In the genomic region with DNA sequence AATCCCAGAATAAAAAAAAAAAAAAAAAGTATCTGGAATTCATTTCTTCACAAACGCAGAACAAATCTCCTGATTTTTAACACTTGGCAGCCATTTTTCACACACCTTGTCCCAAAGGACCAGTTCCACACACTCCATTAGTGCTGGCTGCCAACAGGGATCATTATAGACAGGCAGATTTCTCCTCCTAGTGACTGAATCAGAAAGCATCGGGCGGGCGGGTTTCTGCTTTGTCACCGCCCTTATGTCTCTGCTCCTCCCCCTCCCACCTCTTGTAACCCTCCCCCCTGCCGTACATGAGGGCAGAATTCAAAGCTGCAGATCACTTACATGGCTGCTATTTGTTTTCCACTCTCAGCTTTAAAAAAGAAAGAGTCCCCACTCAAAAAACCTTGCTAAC, we compare ENCODE assay signal across 11 mouse cellular contexts.
A peak's percentile ranks its signal among the peaks of the same experiment; 100 is the strongest.
DNase-seq lines count a peak whose midpoint lies in the region; ATAC-seq and TF ChIP-seq lines count a peak whose summit lies in the region.
"Had no signal": no experiment of that assay in that cellular context is flagged by ENCODE, and none has a peak within 500 bp of the region (broad histone marks: within the 10 kb centered on the region; RNA-seq: fewer than 3 reads in every experiment).

No protein-coding gene starts in this region.

- no peak for TF ChIP-seq POLR2A in liver, adult 2 months (IDR thresholded peaks at IDR 0.05; ENCODE audit: extremely low read depth, insufficient read depth, low read length)

- no peak for TF ChIP-seq CTCF in liver, adult 2 months (IDR thresholded peaks at IDR 0.05; ENCODE audit: low read depth, low read length)
- no peak for TF ChIP-seq CTCF in liver, postnatal 0 days (IDR thresholded peaks at IDR 0.05; ENCODE audit: low read depth)

- H3K4me2 ChIP-seq in liver, postnatal 0 days (ENCODE audit: low read depth, low read length) = no peak overlapping the region
- no peak overlapping the region for H3K4me2 ChIP-seq in hindbrain, embryonic 13.5 days
- H3K4me2 ChIP-seq in neural tube, embryonic 12.5 days (replicated peaks) = 0 out of 2 replicates have a peak overlapping the region, but pooled peaks have one; percentile 4
- H3K4me2 ChIP-seq: liver, embryonic 15.5 days had no signal

- peak; percentile 58 for DNase-seq in liver, adult 2 months (ENCODE audit: extremely low read depth, low read depth, low spot score)
- DNase-seq in liver, postnatal 0 days = no peak
- DNase-seq in embryonic facial prominence, embryonic 10.5 days (ENCODE audit: low spot score) = peak; percentile 59
- no peak for DNase-seq in spleen, adult 18-20 months
- no peak for DNase-seq in frontal cortex, postnatal 25 days (ENCODE audit: low spot score in 2 of 2)
- DNase-seq in left cerebral cortex, postnatal 14 days (ENCODE audit: low spot score in 2 of 2) = no peak
- DNase-seq: gastrocnemius, postnatal 25 days; thymus, adult 18-20 months had no signal

- intact Hi-C loops in left cerebral cortex, postnatal 14 days (cut with DNase I) = no loop called here

- H3K36me3 ChIP-seq in liver, adult 2 months (ENCODE audit: control insufficient read depth, insufficient read depth, low read length) = no peaks in the 10 kb centered on the region
- H3K36me3 ChIP-seq in liver, postnatal 0 days (replicated peaks; ENCODE audit: insufficient read depth, low read length) = no peaks in the 10 kb centered on the region
- H3K36me3 ChIP-seq in embryonic facial prominence, embryonic 10.5 days (replicated peaks) = no peaks in the 10 kb centered on the region
- H3K36me3 ChIP-seq in hindbrain, embryonic 13.5 days = no peaks in the 10 kb centered on the region
- no peaks in the 10 kb centered on the region for H3K36me3 ChIP-seq in neural tube, embryonic 12.5 days
- H3K36me3 ChIP-seq: liver, embryonic 15.5 days had no signal

- H3K4me3 ChIP-seq in liver, adult 2 months (ENCODE audit: insufficient read depth, low read depth, low read length) = no peak overlapping the region
- H3K4me3 ChIP-seq in liver, postnatal 0 days (ENCODE audit: low read depth, low read length) = no peak overlapping the region
- no peak overlapping the region for H3K4me3 ChIP-seq in embryonic facial prominence, embryonic 10.5 days
- no peak overlapping the region for H3K4me3 ChIP-seq in hindbrain, embryonic 13.5 days
- H3K4me3 ChIP-seq in neural tube, embryonic 12.5 days = no peak overlapping the region
- H3K4me3 ChIP-seq: liver, embryonic 15.5 days had no signal

- 7% methylated on average over 6 of the region's 6 CpGs for WGBS in liver, adult 2 months
- 12% methylated on average over 6 of the region's 6 CpGs for WGBS in liver, postnatal 0 days (ENCODE audit: insufficient replicate concordance)
- WGBS in embryonic facial prominence, embryonic 10.5 days = 7% methylated on average over 6 of the region's 6 CpGs
- 4% methylated on average over 6 of the region's 6 CpGs for WGBS in hindbrain, embryonic 13.5 days
- 2% methylated on average over 6 of the region's 6 CpGs for WGBS in neural tube, embryonic 12.5 days

- H3K9me3 ChIP-seq in liver, postnatal 0 days (ENCODE audit: low read length) = no peaks in the 10 kb centered on the region
- H3K9me3 ChIP-seq in embryonic facial prominence, embryonic 10.5 days = no peaks in the 10 kb centered on the region
- H3K9me3 ChIP-seq in hindbrain, embryonic 13.5 days = no peaks in the 10 kb centered on the region
- no peaks in the 10 kb centered on the region for H3K9me3 ChIP-seq in neural tube, embryonic 12.5 days
- H3K9me3 ChIP-seq: liver, embryonic 15.5 days had no signal

- no peak overlapping the region for H3K9ac ChIP-seq in liver, adult 2 months (ENCODE audit: low read depth, low read length)
- H3K9ac ChIP-seq in liver, postnatal 0 days (replicated peaks) = no peak overlapping the region
- H3K9ac ChIP-seq in hindbrain, embryonic 13.5 days = no peak overlapping the region; the same call in 1 of the 2 replicates
- H3K9ac ChIP-seq in neural tube, embryonic 12.5 days = no peak overlapping the region
- H3K9ac ChIP-seq: liver, embryonic 15.5 days had no signal

- peaks cover 3% of the 10 kb centered on the region; the same call in 1 of the 2 replicates for H3K27me3 ChIP-seq in liver, adult 2 months (ENCODE audit: control insufficient read depth, insufficient read depth, low read length)
- no peaks in the 10 kb centered on the region for H3K27me3 ChIP-seq in liver, postnatal 0 days (ENCODE audit: insufficient read depth, low read length)
- no peaks in the 10 kb centered on the region for H3K27me3 ChIP-seq in embryonic facial prominence, embryonic 10.5 days (replicated peaks; ENCODE audit: low read depth, poor library complexity, severe bottlenecking)
- H3K27me3 ChIP-seq in hindbrain, embryonic 13.5 days = peaks cover 5% of the 10 kb centered on the region; the same call in 1 of the 2 replicates
- H3K27me3 ChIP-seq in neural tube, embryonic 12.5 days (replicated peaks) = no peaks in the 10 kb centered on the region
- H3K27me3 ChIP-seq: liver, embryonic 15.5 days had no signal

- H3K4me1 ChIP-seq in liver, adult 2 months (ENCODE audit: control insufficient read depth, insufficient read depth, low read length) = peaks cover 5% of the 10 kb centered on the region
- H3K4me1 ChIP-seq in liver, postnatal 0 days (ENCODE audit: insufficient read depth) = no peaks in the 10 kb centered on the region
- H3K4me1 ChIP-seq in embryonic facial prominence, embryonic 10.5 days = peaks cover 6% of the 10 kb centered on the region; the same call in 1 of the 2 replicates
- H3K4me1 ChIP-seq in hindbrain, embryonic 13.5 days (replicated peaks) = peaks cover 29% of the 10 kb centered on the region
- peaks cover 4% of the 10 kb centered on the region; the same call in 1 of the 2 replicates for H3K4me1 ChIP-seq in neural tube, embryonic 12.5 days
- H3K4me1 ChIP-seq: liver, embryonic 15.5 days had no signal

- no peaks in the 10 kb centered on the region for H3K79me2 ChIP-seq in liver, adult 2 months (ENCODE audit: control insufficient read depth, insufficient read depth, low read length)

- no peak for TF ChIP-seq EP300 in liver, postnatal 0 days (IDR thresholded peaks at IDR 0.05; ENCODE audit: low read depth)

- ATAC-seq in liver, postnatal 0 days = no peak
- no peak; the same call in 1 of the 2 replicates for ATAC-seq in hindbrain, embryonic 13.5 days (ENCODE audit: low FRiP score)
- 0 out of 2 replicates have a peak, but pooled peaks have one; percentile 33 for ATAC-seq in neural tube, embryonic 12.5 days (ENCODE audit: low FRiP score, low read depth)

- peak overlapping the region; percentile 7; the same call in 1 of the 2 replicates for H3K27ac ChIP-seq in liver, adult 2 months (replicated peaks; ENCODE audit: insufficient read depth, low read depth, low read length)
- H3K27ac ChIP-seq in liver, postnatal 0 days (ENCODE audit: low read depth) = no peak overlapping the region
- H3K27ac ChIP-seq in embryonic facial prominence, embryonic 10.5 days (replicated peaks) = no peak overlapping the region
- H3K27ac ChIP-seq in hindbrain, embryonic 13.5 days = peak overlapping the region; percentile 52; the same call in 1 of the 2 replicates
- H3K27ac ChIP-seq in neural tube, embryonic 12.5 days = no peak overlapping the region
- H3K27ac ChIP-seq: liver, embryonic 15.5 days had no signal

Comparison
In these comparisons a context has a peak if more than half of its experiments do, and no peak if none do; other contexts are left out.
1. DNase-seq: peak in liver, adult 2 months (single experiment) and embryonic facial prominence, embryonic 10.5 days (single experiment); none in liver, postnatal 0 days (single experiment), spleen, adult 18-20 months (0 of 2), frontal cortex, postnatal 25 days (0 of 2) and left cerebral cortex, postnatal 14 days (0 of 2).
2. H3K27ac ChIP-seq: peak in liver, adult 2 months (single experiment) and hindbrain, embryonic 13.5 days (single experiment); none in liver, postnatal 0 days (single experiment), embryonic facial prominence, embryonic 10.5 days (single experiment) and neural tube, embryonic 12.5 days (single experiment).